ENCODE assay signal across 8 mouse cellular contexts in genomic region chr9:67220388-67220787, GRCm38 (mm10).
A peak's percentile ranks its signal among the peaks of the same experiment; 100 is the strongest.
DNase-seq lines count a peak whose midpoint lies in the region; ATAC-seq and TF ChIP-seq lines count a peak whose summit lies in the region.

No protein-coding gene starts in this region.

- peaks cover 3% of the 10 kb centered on the region; the same call in 1 of the 2 replicates for H3K36me3 ChIP-seq in forebrain, postnatal 0 days (ENCODE audit: insufficient read depth)
- no peaks in the 10 kb centered on the region for H3K36me3 ChIP-seq in forebrain, embryonic 16.5 days (ENCODE audit: control insufficient read depth, insufficient read depth)
- no peaks in the 10 kb centered on the region for H3K36me3 ChIP-seq in midbrain, embryonic 14.5 days (ENCODE audit: control insufficient read depth, insufficient read depth, low read length)
- no peaks in the 10 kb centered on the region for H3K36me3 ChIP-seq in midbrain, embryonic 10.5 days

- no peak overlapping the region for H3K4me2 ChIP-seq in forebrain, postnatal 0 days (ENCODE audit: low read depth)
- no peak overlapping the region for H3K4me2 ChIP-seq in forebrain, embryonic 16.5 days (ENCODE audit: low read length)
- H3K4me2 ChIP-seq in midbrain, embryonic 14.5 days (ENCODE audit: low read length) = no peak overlapping the region

- TF ChIP-seq CTCF in forebrain, postnatal 0 days (IDR thresholded peaks at IDR 0.05; ENCODE audit: low read depth) = peak; percentile 53

- H3K4me1 ChIP-seq in forebrain, postnatal 0 days (ENCODE audit: insufficient read depth) = no peaks in the 10 kb centered on the region
- H3K4me1 ChIP-seq in forebrain, embryonic 16.5 days (replicated peaks; ENCODE audit: control insufficient read depth, insufficient read depth, low read length) = no peaks in the 10 kb centered on the region
- H3K4me1 ChIP-seq in midbrain, embryonic 14.5 days (ENCODE audit: control insufficient read depth, insufficient read depth, low read length) = no peaks in the 10 kb centered on the region
- H3K4me1 ChIP-seq in midbrain, embryonic 10.5 days = no peaks in the 10 kb centered on the region

- no peak for ATAC-seq in forebrain, postnatal 0 days
- no peak for ATAC-seq in forebrain, embryonic 16.5 days
- ATAC-seq in midbrain, embryonic 14.5 days (ENCODE audit: low FRiP score, low TSS enrichment) = no peak

- DNase-seq in forebrain, postnatal 0 days = no peak
- DNase-seq in midbrain, embryonic 14.5 days = peak; percentile 13
- no peak for DNase-seq in midbrain, embryonic 10.5 days (ENCODE audit: low spot score)
- DNase-seq in c-Kit-negative CD71-positive TER-119-positive erythroid progenitor cells, embryonic 14.5 days (ENCODE audit: low read depth, low spot score) = peak; percentile 15
- DNase-seq in retina, postnatal 1 day = peak; percentile 36
- DNase-seq in urinary bladder, postnatal 36 days (ENCODE audit: low spot score in 2 of 2) = no peak
- no peak for DNase-seq in layer of hippocampus, postnatal 14 days (ENCODE audit: low spot score in 2 of 2)

- WGBS in forebrain, postnatal 0 days = 66% methylated on average over 3 of the region's 3 CpGs
- 65% methylated on average over 3 of the region's 3 CpGs for WGBS in forebrain, embryonic 16.5 days
- 67% methylated on average over 3 of the region's 3 CpGs for WGBS in midbrain, embryonic 14.5 days
- WGBS in midbrain, embryonic 10.5 days = 60% methylated on average over 3 of the region's 3 CpGs

- no peak overlapping the region for H3K4me3 ChIP-seq in forebrain, postnatal 0 days (ENCODE audit: low read depth, low read length)
- no peak overlapping the region for H3K4me3 ChIP-seq in forebrain, embryonic 16.5 days (replicated peaks; ENCODE audit: low read length)
- no peak overlapping the region for H3K4me3 ChIP-seq in midbrain, embryonic 14.5 days (replicated peaks; ENCODE audit: low read depth, low read length)
- no peak overlapping the region for H3K4me3 ChIP-seq in midbrain, embryonic 10.5 days

- H3K9me3 ChIP-seq in forebrain, postnatal 0 days (ENCODE audit: low read length) = no peaks in the 10 kb centered on the region
- no peaks in the 10 kb centered on the region for H3K9me3 ChIP-seq in forebrain, embryonic 16.5 days (ENCODE audit: control insufficient read depth, low read length)
- no peaks in the 10 kb centered on the region for H3K9me3 ChIP-seq in midbrain, embryonic 14.5 days (ENCODE audit: control insufficient read depth, low read length)
- no peaks in the 10 kb centered on the region for H3K9me3 ChIP-seq in midbrain, embryonic 10.5 days (replicated peaks)

- H3K27me3 ChIP-seq in forebrain, postnatal 0 days (ENCODE audit: insufficient read depth, low read length) = no peaks in the 10 kb centered on the region
- H3K27me3 ChIP-seq in forebrain, embryonic 16.5 days (replicated peaks; ENCODE audit: control insufficient read depth, insufficient read depth, low read length) = no peaks in the 10 kb centered on the region
- H3K27me3 ChIP-seq in midbrain, embryonic 14.5 days (ENCODE audit: control insufficient read depth, insufficient read depth, low read length) = no peaks in the 10 kb centered on the region
- no peaks in the 10 kb centered on the region for H3K27me3 ChIP-seq in midbrain, embryonic 10.5 days (ENCODE audit: low read depth, poor library complexity, severe bottlenecking)

- no peak overlapping the region for H3K9ac ChIP-seq in forebrain, postnatal 0 days
- no peak overlapping the region for H3K9ac ChIP-seq in forebrain, embryonic 16.5 days (replicated peaks; ENCODE audit: low read depth, low read length)
- H3K9ac ChIP-seq in midbrain, embryonic 14.5 days (replicated peaks; ENCODE audit: low read length) = no peak overlapping the region

- H3K27ac ChIP-seq in forebrain, postnatal 0 days (ENCODE audit: low read depth, low read length) = no peak overlapping the region
- H3K27ac ChIP-seq in forebrain, embryonic 16.5 days (ENCODE audit: low read length) = no peak overlapping the region
- no peak overlapping the region for H3K27ac ChIP-seq in midbrain, embryonic 14.5 days (replicated peaks; ENCODE audit: low read depth, low read length)
- no peak overlapping the region for H3K27ac ChIP-seq in midbrain, embryonic 10.5 days (replicated peaks)

Comparison
In these comparisons a context has a peak if more than half of its experiments do, and no peak if none do; other contexts are left out.
1. DNase-seq: peak in midbrain, embryonic 14.5 days (single experiment), c-Kit-negative CD71-positive TER-119-positive erythroid progenitor cells, embryonic 14.5 days (single experiment) and retina, postnatal 1 day (single experiment); none in forebrain, postnatal 0 days (single experiment), midbrain, embryonic 10.5 days (single experiment), urinary bladder, postnatal 36 days (0 of 2) and layer of hippocampus, postnatal 14 days (0 of 2).